Mouse (Mus musculus): ENCODE results near the gene Paxbp1.
A peak's percentile ranks its signal among the peaks of the same experiment; 100 is the strongest.

The Paxbp1 gene

DNA sequence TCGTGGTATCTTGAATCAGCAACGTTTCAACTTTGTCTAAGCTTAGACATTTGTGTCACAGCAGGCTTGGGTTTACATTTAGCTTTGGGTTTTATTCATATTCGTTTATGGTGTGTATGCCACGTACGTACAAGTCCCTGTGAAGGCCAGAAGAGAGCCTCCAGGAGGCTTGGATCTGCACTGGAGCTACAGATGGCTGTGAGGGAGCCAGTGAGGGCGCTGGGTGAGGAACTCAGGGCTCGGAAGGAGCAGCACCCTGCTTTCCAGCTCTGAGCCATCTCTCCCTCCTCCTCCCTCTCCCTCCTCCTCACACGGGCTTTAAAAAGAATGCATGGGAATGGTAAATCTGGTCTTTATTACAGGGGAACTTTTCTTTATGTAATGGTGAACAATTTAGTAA, 9.3 kb upstream of the Paxbp1 start:
- no peak for DNase-seq

DNA sequence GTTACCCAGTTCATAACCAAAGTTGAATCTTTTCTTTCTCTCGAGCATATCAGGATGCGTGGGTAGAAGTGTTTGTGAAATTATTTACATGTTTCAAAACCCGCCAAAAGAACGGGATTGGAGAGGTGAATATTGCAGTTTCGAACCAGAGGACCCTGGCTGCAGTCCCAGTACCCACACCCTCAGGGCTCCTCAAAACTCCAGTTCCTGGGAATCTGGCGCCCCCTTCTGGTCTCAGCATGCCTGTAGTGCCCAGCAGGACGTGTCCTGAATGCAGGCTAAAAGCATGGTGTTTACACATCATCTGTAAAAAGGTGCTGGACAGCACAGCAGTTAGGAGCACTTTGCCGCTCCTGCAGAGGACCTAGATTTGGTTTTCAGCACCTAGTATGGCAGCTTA, 1.2 kb upstream of the Paxbp1 start:
- DNase-seq: peak; percentile 30 to 48

DNA sequence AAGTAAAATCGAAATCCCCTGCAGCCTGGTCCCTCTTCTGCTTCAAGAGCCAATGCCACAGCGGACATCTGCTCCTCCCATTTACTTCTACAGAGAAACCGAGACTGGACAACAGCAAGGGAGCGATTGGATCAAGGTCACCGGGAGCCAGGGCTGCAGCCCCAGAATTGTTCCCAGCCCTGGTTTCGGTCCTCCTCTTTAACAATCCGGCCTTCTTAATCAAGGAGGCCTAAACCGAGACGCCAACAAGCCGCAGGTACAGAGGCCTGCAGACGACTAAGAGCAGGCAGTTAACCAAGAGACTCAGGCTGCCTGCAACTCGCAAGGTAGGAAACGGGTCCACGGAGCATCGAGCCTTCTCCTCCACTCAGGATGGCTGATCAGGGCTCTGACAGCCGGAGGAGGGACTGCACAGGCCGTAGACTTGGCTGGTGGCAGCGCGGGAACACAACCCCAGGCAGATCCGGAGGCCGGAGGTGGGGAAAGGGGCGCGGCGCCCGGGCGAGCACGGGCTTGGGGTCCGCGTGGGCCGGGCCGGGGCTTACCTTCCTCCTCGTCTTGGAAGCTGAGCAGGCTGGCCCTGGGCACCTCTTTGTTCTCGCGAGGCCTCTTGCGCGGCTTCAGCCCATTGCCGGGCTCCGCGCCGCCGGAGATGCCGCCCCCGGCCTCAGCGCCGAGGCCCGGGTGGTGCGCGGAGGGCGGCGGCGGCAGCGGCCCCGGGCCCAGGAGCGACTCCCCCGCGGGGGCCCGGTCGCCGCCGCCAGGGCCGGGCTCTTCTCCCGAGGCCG, 688 bp downstream of the Paxbp1 start:
- DNase-seq: peak; percentile 49 to 62

DNA sequence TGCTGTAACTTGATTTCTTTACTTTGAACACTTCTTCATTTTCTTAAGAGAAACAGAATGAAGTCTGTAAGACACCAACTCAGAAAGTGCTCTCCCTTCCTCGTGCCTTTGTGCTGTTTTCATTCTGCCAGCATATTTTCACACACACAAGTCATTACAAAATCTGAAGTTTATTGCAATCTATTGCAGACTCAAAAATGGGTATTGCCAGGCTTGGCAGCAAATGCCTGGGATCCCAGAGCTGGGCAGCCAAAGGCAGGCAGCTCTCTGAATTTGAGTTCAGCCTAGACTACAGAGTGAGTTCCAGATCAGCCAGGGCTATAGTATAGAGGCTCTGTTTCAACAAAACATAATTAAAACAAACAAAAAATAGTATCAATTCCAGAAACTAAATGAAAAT, 1.7 kb downstream of the Paxbp1 start:
- no peak for DNase-seq

DNA sequence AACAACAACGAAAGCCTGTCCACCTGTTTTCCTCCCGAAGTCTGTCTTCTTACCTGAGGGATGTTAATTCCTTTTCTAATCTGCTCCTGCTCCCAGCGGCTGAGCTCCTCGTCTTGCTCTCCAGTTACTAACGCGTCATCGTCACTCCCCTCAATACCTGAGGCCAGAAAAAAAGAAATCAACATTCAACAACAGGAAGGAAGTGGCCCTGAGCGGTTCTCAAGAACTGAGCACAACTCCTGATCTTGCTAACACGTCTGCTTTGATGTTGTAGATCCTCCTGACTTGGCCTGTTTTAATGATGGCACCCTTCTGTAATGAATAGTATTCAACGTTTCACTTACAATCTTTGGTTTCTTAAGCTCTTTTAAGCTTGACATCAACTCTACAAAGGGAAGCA, 8.5 kb downstream of the Paxbp1 start:
- no peak for DNase-seq

DNA sequence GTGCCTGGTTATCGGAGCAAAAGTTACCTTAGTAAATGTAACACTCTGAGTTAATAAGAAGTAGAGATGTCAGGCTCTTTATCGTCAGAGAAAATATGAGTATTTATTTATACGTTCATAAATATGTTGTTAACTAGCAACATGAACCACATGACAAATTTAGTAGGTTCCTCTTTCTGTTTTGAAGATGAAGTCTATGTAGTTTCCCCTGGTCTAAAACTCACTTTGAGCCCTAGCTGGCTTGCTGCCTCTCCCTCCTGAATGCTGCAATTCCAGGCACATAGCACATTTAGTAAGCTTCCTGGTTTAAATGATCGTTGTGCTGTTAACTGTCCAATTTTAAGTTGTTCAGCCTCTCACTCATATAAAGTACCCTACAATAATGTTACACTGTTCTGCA, 13.6 kb downstream of the Paxbp1 start:
- DNase-seq: no peak

DNA sequence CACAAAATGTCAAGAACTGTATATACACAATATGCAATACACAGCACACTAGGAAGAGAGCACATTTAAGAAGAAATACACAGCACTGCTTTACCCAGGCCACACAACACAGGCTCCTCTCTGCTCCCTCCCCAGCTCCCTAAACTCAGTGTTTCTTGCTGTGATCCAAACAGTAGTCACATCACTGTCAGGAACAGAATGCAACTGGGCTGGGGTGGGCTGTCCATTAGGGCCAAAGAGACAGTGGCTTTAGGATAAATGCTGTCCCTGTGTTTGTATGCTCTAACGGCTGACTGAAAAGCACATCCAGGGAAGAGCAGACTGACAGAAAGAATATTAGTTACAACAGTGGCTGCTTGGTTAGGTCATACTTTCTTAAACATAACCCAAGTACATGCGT, 14.4 kb downstream of the Paxbp1 start:
- DNase-seq: no peak

DNA sequence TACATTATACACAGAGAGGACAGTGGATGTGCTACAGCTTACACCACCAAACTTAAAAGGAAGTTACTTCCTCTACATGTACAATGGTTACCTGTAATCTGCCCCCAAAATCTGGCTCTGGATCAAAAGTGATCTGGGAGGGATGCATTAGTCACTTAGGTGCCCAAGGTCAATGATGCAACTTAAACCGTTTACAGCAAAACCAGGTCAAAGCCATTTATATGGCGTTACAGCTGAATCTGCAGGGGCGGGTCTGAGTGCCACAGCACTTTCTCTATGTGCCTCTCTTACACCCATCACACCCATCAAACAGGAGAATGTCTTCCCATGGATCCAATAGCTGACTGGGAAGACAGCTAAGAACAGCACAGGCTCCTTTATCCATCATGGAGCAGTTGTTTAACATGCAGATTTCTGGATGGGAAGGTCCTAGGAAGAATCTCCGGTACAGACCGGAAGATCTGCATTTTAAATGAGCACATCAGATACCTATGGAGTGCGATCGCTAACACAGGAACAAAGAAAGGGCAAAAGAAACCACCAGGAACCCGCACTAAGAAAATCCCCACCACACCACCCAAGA, 15.1 kb downstream of the Paxbp1 start:
- DNase-seq: no peak

DNA sequence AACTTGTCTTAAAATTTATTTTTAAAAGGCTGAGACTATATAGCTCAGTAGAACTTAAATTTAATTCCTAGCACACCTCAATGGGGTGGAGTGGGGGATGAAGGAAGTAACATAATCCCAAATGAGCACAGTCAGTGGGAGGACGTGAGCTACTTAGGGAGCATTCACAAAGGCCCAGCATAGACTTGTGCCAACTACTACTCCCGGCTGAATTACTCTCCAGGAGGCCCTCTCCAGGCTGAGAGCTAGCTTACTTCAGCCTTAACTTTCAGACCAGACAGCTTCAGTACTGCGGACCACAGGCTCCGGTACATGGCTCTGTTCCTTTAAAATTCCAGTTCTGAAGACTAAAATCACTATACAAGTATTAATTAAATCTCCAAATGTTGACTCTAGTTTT, 18.1 kb downstream of the Paxbp1 start:
- no peak for DNase-seq

DNA sequence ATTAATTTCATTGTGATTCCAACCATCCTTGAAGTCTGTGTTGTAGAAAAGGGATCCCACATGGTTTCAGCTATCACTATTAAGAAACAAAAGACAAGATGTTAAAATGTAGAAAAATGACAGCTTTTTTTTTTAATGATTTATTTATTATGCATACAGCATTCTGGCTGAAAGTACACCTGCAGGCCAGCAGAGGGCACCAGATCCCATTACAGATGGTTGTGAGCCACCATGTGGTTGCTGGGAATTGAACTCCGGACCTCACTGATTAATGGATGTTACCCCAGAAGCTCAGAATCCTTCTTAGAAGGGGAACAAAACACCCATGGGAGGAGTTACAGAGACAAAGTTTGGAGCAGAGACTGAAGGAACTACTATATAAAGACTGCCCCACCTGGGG, 21.0 kb downstream of the Paxbp1 start:
- no peak for DNase-seq

DNA sequence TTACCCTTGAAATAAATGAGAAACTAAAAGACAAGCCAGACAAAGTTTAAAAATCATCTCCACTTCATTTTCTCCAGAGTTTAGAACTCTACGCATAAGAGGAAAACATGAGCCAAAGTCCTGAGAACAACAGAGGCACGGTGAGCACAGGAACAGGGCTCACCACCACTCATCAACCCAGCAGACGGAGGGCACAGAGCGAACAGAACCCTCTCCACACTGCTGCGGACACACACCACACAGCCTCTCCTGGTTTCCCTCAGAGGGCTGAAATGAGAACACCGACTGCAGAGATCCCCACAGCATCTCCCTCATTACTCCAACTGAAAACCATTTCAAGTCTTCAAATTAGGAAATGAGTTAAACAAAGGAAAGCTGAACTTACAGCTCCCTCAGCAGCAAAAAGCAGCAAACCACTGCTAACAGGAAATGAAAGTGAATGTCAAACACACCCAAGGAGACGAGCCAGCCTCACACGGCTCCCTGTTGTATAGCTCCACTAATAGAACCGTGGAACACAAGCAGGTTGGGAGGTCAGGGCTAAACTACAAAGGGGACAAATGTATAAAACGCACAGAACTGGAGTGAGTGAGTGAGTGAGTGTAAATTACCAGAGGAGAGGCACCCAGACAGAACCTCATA, 23.4 kb downstream of the Paxbp1 start:
- DNase-seq: no peak

DNA sequence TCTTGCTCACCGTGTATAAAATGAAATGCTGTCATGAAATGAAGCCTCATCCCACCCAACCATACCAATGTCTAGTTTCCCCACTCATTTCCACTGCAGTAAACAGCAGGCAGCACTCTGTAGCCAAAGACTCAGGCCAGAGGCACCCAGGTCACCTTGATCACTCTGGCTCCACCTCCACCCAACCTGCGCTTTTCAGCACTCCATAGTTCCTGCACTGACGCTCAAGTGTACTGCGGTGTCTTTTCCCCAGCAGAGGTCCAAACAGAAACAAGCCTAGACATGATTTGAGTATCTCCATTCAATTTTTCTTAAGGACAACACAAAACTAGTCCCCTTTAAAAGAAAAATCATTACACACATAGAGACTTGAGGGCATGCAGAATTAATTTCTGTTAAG, 24.9 kb downstream of the Paxbp1 start:
- no peak for DNase-seq

DNA sequence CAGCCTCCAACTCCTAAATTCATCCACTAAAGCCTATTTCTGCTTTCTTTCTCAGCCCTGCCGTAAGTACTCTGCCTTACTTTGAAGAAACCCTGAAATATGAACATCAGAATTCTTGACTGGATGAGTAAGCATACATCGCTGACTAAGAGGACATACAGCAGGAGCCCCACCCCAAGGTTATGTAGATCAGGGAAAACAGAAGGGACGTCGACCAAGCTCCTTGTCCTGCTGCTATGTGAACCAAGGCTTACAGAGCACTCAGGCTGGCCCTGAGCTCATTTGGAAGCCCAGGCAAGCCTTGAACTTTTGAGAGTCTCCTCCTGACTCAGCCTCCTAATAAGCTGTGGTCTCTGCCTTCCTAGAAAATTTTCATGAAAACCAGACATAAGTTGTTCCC, 28.6 kb downstream of the Paxbp1 start:
- DNase-seq: no peak

DNA sequence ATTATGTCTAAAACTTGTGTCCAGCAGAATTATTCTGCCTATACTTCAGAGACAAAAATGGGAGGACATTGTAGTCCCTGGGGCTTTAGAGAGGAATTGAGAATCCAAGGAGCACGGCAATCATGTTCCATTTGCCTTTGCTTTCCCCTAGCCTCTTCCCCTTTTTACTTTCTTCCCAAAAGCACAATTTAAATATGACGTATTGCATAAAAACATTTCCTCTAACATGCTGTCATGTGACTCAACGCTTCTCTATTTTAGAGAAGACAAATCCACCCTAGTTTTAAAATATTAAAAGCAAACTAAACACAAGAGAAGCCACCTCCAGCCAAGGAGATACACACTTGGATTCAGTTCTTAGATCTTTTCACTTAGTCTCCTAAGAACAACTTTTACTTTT, 32.5 kb downstream of the Paxbp1 start:
- no peak for DNase-seq

DNA sequence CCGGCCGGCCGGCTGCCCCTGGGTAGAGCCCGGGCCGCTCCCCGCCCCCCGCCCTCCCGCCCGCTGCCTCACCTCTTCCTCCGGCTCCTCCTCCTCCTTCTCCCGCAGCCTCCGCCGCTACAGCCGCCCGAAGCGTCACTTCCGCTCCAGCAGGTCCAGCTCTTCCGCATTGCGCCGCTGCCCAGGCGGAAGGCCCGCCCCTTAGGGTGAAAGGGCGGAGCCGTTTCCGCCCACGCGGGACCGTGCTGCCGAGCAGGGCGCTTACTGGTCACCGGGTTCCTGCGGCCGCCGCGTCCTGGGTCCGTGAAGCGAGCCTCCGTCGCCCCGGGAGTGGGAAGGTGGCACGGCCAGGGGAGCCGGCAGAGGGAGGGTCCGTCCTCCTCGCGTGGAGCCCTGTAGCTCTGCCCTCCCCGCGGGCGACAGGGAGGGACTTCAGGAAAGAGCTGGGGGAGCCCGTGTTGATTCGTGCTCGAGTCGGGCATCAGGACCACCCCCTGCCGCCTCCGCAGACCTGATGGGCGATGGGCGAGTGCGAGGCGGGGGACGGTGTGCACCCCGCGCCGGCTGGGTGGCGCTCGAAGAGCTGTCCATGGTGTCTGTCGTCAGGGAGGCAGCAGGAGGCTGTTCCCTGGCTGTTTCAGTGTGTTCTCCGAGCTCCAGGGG, 33.2 kb downstream of the Paxbp1 start, which contains the start of gene Synj1:
Gene Synj1 (minus strand): TSS at position 288 of the 663 bp plus-strand sequence.
- peak; percentile 93 to 95 for DNase-seq

DNA sequence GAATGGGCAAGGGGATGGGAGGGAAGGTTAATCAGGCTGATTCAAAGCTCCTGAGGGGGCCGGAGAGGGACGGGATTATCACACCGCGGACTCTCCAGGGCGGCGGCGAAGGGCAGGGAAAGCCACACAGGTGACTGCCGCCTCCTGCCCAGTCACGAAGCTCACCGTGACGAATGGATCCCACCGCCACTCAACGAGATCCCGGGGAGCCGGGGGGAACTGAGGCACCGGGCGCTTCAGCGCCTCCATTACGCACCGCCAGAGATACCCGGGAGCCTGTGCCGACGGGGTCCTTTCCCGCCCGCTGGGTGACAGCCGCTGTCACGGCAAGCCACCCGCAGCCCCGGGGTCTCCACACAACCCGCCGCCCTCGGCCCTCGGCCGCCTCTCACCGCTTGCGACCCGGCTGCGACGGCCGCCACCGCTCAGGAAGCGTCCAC, 33.7 kb downstream of the Paxbp1 start:
- no peak for DNase-seq

DNA sequence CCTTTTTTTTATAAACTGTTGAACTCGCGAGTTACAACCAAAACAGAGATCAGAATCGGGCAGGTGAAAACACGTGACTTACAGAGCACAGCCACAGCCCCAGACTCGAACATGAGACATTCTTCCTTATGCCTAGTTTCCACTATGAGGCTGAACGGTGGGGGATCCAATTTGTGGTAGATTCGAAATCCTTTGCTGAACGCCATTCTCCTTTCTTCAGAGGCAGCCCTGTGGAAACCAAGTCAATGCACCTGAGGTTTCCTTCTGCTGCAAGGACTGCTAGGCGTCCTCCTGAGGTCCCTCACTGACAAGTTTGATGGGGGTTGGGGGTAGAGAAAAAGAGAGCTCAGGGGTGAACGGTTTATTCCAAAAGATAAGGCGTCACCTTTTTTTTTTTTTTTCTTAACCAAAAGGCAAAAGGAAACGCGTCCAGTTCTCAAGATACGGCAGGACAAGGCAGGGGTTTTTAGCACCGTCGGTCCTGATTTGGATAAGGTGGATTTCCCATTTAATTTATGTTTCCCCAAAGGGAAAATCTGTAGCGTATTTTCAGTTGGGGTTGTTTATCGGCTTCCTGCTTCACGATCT, 34.3 kb downstream of the Paxbp1 start:
- DNase-seq: no peak

DNA sequence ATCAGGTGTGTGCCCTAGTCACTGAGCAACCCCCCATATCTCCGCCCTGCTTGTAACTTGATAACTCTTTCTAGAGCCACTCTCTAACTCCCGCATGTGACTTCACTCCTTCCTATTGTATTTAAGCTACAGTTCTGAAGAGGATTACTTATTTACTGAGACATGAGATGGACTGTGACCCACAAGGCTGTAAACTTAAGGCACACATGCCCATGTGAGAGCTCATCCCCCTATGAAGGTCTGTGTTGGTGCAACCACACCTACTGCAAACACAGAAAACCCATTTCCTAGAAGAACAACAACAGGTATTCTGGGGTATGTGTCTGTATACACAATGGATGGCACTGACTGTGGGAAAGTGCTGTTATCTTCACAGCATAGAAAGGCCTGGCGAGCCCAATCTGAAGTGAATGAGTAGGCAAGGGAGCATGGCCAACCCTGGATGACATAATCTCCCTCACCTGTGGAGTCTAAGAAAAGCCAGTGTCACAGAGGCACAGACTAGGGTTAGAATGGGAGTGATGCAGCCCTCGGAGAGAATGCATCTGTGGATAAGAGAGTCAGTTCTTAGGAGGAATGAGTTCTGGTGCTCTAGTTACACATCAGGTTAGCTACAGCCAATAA, 39.3 kb downstream of the Paxbp1 start:
- DNase-seq: no peak

DNA sequence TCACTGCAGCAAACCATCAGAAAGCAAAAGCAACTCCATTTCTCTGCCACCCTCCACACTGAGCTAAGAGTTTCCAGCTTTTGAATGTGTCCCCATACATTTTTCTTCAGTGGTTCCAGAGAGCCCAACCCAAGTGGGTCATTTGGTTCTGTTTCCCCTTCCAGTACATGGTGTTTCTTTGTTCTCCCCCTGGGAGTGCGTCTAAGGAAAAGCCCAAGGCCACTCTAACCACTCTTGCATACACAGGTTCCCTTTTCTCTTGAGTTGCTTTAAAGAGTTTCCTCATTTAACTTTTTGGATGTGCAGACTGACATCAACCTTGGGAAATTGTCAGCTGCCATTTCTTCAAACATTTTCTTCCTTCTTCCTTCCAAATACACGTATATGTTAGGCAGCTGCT, 43.2 kb downstream of the Paxbp1 start:
- no peak for DNase-seq

DNA sequence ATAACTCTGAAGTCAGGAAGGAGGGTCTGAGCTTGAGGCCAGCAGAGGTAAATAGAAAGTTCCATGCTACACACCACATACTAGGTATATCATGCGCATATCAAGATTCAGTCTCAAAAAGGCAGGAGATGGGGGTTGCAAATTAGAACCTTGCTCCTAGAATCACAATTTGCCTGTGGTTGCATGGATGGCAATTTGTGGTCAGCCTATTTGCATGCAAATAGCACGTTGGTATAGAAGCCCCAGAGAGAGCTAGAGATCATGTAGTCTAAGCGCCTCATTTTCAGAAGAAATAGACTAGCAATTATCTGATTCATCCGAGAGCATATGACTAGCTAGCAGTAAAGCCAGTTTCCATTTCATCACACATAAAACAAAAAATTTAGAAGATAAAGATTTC, 44.5 kb downstream of the Paxbp1 start:
- no peak for DNase-seq

DNA sequence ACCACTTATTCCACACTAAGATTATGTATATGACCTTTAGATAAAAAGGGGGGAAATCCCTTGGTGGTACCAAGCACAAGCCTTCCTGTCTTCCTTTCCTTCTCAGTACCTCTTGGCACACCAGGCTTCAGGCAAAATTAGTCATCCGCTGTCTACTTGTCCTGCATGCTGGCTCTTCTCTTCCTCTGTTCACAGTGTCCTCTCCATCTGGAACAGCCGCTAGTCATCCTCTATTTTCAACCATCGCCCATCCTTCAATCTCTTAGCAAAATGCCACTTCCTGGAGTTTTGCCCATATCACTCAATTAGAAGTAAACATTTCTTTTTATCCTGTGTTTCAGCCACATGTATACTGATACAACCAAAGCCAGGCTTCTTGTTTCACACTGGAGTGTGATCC, 46.5 kb downstream of the Paxbp1 start:
- no peak for DNase-seq

DNA sequence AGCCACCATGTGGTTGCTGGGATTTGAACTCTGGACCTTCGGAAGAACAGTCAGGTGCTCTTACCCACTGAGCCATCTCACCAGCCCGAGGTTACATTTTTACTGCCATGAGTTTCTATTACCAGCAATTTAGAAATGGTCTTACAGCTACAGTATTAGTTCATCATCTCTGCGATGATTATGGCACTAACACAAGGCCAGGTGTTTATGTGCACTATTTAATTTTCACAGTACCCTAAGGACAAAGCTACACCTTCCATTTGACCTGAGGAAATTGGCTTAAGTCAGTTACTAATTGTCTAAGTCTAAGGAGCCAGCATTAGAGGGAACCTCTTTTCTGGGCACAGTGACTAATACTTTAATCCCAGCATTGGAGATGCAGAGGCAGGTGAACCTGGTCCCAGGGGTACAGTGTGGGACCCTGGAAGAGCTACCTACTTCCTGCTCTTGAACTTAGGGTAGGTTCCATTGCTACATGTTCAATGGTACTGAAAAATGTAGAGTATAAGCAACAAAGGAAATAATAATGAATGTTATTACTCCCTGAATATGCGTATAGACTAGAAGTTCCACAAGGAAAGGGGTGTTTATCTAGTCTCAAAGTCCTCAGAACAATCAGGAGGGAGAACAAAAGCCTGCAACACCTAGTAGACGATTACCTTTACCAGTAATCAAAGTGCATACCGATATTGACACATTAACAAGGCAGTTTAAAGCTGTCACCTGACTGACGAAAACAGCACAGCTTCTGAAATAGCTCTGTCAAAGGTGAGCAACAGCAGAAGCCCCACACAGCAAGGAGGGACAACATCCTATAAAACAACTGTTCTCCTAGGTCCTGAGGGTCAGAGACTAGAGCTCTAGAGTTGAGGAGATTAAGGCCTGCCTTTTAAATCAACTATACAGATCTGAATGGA, 47.8 kb downstream of the Paxbp1 start:
- DNase-seq: no peak

All from lung, adult 18-20 months (tissue).